Mouse (Mus musculus): ENCODE measurements around the gene Lck. TPM values are rescaled to one million over a fixed set of nuclear protein-coding genes. Genes with fewer than 3 reads are reported as not detected.

The Lck gene
- polyA plus RNA-seq, 1 experiment from 2014 or later: 3.1 TPM

DNA sequence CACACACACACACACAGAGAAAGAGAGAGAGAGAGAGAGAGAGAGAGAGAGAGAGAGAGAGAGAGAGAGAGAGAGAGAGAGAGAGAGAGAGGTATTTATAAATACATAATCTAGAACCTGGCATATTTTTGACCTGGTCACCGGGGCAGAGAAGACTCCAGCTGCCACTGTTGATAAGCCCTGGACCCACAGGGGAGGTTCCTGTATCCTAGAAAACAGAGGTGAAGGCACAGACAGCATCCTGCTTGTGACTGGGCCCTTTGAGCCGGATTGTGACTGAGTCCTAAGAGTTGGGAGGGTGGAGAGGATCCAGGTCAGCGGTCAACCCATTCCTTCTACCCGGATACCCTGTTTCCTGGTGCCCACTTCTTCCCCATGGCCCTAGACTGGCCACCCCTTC lies 15.4 kb upstream of the Lck start:
- no peak overlapping the region for H3K9ac ChIP-seq (ENCODE audit: low read depth, low read length)
- peaks cover 24% of the 10 kb centered on the region for H3K36me3 ChIP-seq (ENCODE audit: control insufficient read depth, insufficient read depth)
- peak overlapping the region; percentile 1 for H3K4me2 ChIP-seq (ENCODE audit: low read depth, low read length)
- no peak overlapping the region for H3K4me3 ChIP-seq (ENCODE audit: low read depth, low read length)
- WGBS (ENCODE audit: insufficient replicate concordance): 37% methylated on average over 4 of the region's 4 CpGs
- H3K9me3 ChIP-seq (replicated peaks; ENCODE audit: control insufficient read depth, low read length): no peaks in the 10 kb centered on the region
- H3K27ac ChIP-seq (ENCODE audit: low read length): peak overlapping the region; percentile 71
- H3K4me1 ChIP-seq (ENCODE audit: control insufficient read depth, low read depth, low read length): peaks cover 39% of the 10 kb centered on the region
- ATAC-seq (ENCODE audit: low read depth): peak; percentile 83
- H3K27me3 ChIP-seq (ENCODE audit: control insufficient read depth, insufficient read depth, low read depth, low read length): no peaks in the 10 kb centered on the region

DNA sequence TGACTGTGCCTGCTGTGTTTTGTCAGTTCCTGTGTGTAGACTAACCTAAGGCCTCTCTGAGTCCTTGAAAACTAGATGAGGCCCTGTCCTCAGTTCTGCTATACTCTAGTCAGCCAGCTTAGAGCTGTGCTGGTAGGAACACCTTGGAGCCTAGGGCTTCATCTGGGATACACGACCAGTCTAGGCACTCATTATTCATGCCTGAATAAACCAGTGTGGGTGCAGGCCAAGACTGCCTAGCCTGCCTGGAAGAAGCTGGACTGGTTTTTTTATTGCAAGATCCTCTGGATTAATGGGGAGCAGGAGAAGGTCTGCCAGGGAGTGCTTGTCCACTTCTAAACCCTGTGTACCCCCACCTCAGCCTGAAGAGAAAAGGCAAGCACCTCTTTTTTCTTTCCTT lies 13.5 kb upstream of the Lck start:
- ATAC-seq (ENCODE audit: low read depth): no peak
- H3K36me3 ChIP-seq (ENCODE audit: control insufficient read depth, insufficient read depth): peaks cover 11% of the 10 kb centered on the region
- H3K9me3 ChIP-seq (replicated peaks; ENCODE audit: control insufficient read depth, low read length): no peaks in the 10 kb centered on the region
- H3K4me3 ChIP-seq (ENCODE audit: low read depth, low read length): no peak overlapping the region
- H3K9ac ChIP-seq (ENCODE audit: low read depth, low read length): no peak overlapping the region
- H3K27ac ChIP-seq (ENCODE audit: low read length): peak overlapping the region; percentile 44
- H3K4me1 ChIP-seq (ENCODE audit: control insufficient read depth, low read depth, low read length): peaks cover 39% of the 10 kb centered on the region
- H3K4me2 ChIP-seq (ENCODE audit: low read depth, low read length): no peak overlapping the region
- no peaks in the 10 kb centered on the region for H3K27me3 ChIP-seq (ENCODE audit: control insufficient read depth, insufficient read depth, low read depth, low read length)
- 65% methylated on average over 1 of the region's 1 CpGs for WGBS (ENCODE audit: insufficient replicate concordance)

- Histone ChIP-seq H3K27ac (ENCODE audit: low read length) (peak overlapping the region; percentile 27; the same call in 1 of the 2 replicates), H3K4me1 (ENCODE audit: control insufficient read depth, low read depth, low read length) (peaks cover 39% of the 10 kb centered on the region), H3K27me3 (ENCODE audit: control insufficient read depth, insufficient read depth, low read depth, low read length) (no peaks in the 10 kb centered on the region), H3K9ac (ENCODE audit: low read depth, low read length) (peak overlapping the region; percentile 70), H3K4me2 (ENCODE audit: low read depth, low read length) (peak overlapping the region; percentile 85), H3K9me3 (replicated peaks; ENCODE audit: control insufficient read depth, low read length) (no peaks in the 10 kb centered on the region), H3K36me3 (ENCODE audit: control insufficient read depth, insufficient read depth) (no peaks in the 10 kb centered on the region), H3K4me3 (ENCODE audit: low read depth, low read length) (peak overlapping the region; percentile 70; the same call in 1 of the 2 replicates)
- WGBS (ENCODE audit: insufficient replicate concordance): 39% methylated on average over 9 of the region's 9 CpGs
- peak; percentile 44 for ATAC-seq (ENCODE audit: low read depth)
Observed at GRCm38 (mm10) chr4:129585773-129586172, 12.3 kb upstream of the Lck start.

DNA sequence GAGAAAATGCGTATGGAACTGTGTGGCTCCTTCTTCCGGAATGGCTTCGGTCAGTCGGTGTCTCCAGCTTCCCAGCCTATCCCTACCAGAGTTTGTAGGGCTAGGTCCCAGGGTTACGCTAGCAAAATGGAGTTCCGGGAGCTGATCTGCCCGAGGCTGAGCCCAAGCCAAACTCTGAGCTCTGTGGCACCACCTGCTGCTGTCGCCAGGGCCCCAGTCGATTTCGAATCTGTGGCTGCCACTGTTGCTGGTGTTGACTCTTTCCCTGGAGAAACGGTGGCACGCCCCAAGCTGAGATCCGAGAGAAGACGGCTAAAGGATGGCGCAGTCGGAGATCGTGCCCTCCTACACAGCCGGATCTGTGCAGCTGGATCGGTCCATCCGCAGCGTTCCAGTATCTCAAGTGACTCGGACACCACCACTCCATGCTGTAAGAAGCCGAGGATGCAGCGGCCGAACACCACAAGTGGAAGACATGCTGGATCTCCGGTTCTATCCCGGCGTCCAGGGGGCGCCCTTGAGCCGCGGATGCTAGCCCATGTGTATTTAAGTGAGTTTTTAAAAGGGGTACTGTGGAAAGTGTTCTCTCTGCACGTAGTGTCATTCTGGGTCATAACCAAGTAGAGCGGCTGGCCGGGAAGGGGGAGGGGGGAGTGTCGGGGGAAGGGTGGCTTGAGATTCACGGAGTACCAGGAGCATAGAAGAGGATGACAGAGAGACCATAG lies 11.6 kb upstream of the Lck start:
- Histone ChIP-seq H3K4me2 (ENCODE audit: low read depth, low read length) (peak overlapping the region; percentile 85), H3K4me1 (ENCODE audit: control insufficient read depth, low read depth, low read length) (peaks cover 38% of the 10 kb centered on the region), H3K36me3 (ENCODE audit: control insufficient read depth, insufficient read depth) (no peaks in the 10 kb centered on the region), H3K4me3 (ENCODE audit: low read depth, low read length) (peak overlapping the region; percentile 70), H3K27ac (ENCODE audit: low read length) (peak overlapping the region; percentile 85), H3K27me3 (ENCODE audit: control insufficient read depth, insufficient read depth, low read depth, low read length) (no peaks in the 10 kb centered on the region), H3K9me3 (replicated peaks; ENCODE audit: control insufficient read depth, low read length) (no peaks in the 10 kb centered on the region), H3K9ac (ENCODE audit: low read depth, low read length) (peak overlapping the region; percentile 70)
- peak; percentile 65 for ATAC-seq (ENCODE audit: low read depth)
- WGBS (ENCODE audit: insufficient replicate concordance): 2% methylated on average over 36 of the region's 36 CpGs

- H3K4me2 ChIP-seq (ENCODE audit: low read depth, low read length): peak overlapping the region; percentile 85
- peak overlapping the region; percentile 85 for H3K27ac ChIP-seq (ENCODE audit: low read length)
- no peaks in the 10 kb centered on the region for H3K27me3 ChIP-seq (ENCODE audit: control insufficient read depth, insufficient read depth, low read depth, low read length)
- no peaks in the 10 kb centered on the region for H3K9me3 ChIP-seq (replicated peaks; ENCODE audit: control insufficient read depth, low read length)
- ATAC-seq (ENCODE audit: low read depth): no peak
- H3K4me1 ChIP-seq (ENCODE audit: control insufficient read depth, low read depth, low read length): peaks cover 32% of the 10 kb centered on the region
- no peak overlapping the region for H3K9ac ChIP-seq (ENCODE audit: low read depth, low read length)
- 65% methylated on average over 1 of the region's 1 CpGs for WGBS (ENCODE audit: insufficient replicate concordance)
- H3K4me3 ChIP-seq (ENCODE audit: low read depth, low read length): peak overlapping the region; percentile 70
- H3K36me3 ChIP-seq (ENCODE audit: control insufficient read depth, insufficient read depth): no peaks in the 10 kb centered on the region
Observed at GRCm38 (mm10) chr4:129584370-129584769, 10.9 kb upstream of the Lck start.

- Histone ChIP-seq H3K36me3 (ENCODE audit: control insufficient read depth, insufficient read depth) (no peaks in the 10 kb centered on the region), H3K4me1 (ENCODE audit: control insufficient read depth, low read depth, low read length) (peaks cover 16% of the 10 kb centered on the region), H3K4me3 (ENCODE audit: low read depth, low read length) (no peak overlapping the region), H3K9me3 (replicated peaks; ENCODE audit: control insufficient read depth, low read length) (no peaks in the 10 kb centered on the region), H3K9ac (ENCODE audit: low read depth, low read length) (no peak overlapping the region), H3K27me3 (ENCODE audit: control insufficient read depth, insufficient read depth, low read depth, low read length) (no peaks in the 10 kb centered on the region), H3K27ac (ENCODE audit: low read length) (no peak overlapping the region), H3K4me2 (ENCODE audit: low read depth, low read length) (no peak overlapping the region)
- ATAC-seq (ENCODE audit: low read depth): no peak
- WGBS (ENCODE audit: insufficient replicate concordance): 65% methylated on average over 1 of the region's 1 CpGs
Observed at GRCm38 (mm10) chr4:129582251-129582650, 8.8 kb upstream of the Lck start.

DNA sequence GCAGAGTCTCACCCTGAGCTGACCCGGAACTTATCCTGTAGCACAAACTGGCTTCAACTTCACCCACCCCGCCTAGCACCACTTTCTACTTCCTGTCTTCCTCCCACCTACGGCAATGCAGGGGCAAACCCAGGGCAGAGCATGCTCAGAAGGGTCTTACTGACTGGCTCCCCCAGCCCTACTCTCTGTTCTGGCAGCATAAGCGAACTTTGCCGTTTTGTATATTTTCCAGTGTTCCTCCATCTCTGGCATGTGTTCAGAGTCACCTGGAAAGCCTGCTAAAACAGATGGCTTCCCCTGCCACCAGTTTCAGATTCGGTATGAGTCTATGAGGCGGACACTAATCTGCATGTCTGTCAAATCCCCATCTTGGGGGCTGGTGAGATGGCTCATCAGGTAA lies 6.9 kb upstream of the Lck start:
- Histone ChIP-seq H3K36me3 (ENCODE audit: control insufficient read depth, insufficient read depth) (no peaks in the 10 kb centered on the region), H3K4me3 (ENCODE audit: low read depth, low read length) (no peak overlapping the region), H3K27ac (ENCODE audit: low read length) (no peak overlapping the region), H3K27me3 (ENCODE audit: control insufficient read depth, insufficient read depth, low read depth, low read length) (peaks cover 4% of the 10 kb centered on the region; the same call in 1 of the 2 replicates), H3K9me3 (replicated peaks; ENCODE audit: control insufficient read depth, low read length) (no peaks in the 10 kb centered on the region), H3K4me2 (ENCODE audit: low read depth, low read length) (no peak overlapping the region), H3K9ac (ENCODE audit: low read depth, low read length) (no peak overlapping the region), H3K4me1 (ENCODE audit: control insufficient read depth, low read depth, low read length) (peaks cover 11% of the 10 kb centered on the region)
- no peak for ATAC-seq (ENCODE audit: low read depth)
- WGBS (ENCODE audit: insufficient replicate concordance): 49% methylated on average over 7 of the region's 7 CpGs

DNA sequence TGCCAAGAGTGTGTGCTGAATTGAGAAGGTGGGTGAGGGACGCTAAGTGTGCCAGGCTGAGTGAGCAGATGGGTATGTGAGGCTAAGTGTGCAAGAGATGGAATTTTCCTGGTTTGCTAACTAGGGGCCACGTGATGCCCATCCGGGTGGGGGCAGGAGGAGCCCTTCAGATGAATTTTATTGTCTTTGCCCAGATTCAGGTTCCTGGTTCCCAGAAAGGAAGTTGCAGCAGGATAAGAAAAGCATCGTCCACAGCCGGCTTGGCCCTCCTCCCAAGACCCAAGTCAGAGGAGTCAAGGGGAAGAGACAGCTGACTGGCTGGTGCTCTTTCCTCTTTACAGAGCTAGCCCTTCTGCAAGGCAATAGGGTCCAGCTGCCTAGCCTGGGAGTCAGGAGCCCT lies 5.0 kb upstream of the Lck start, which contains the start of gene Fam167b:
TSS of gene Fam167b (minus strand) at position 84 of the 400 bp plus-strand sequence.
- Histone ChIP-seq H3K9ac (ENCODE audit: low read depth, low read length) (no peak within 1 kb of the TSS), H3K4me1 (ENCODE audit: control insufficient read depth, low read depth, low read length) (peaks cover 3% of the 10 kb centered on the region; the same call in 1 of the 2 replicates), H3K36me3 (ENCODE audit: control insufficient read depth, insufficient read depth) (no peaks in the 10 kb centered on the region), H3K27me3 (ENCODE audit: control insufficient read depth, insufficient read depth, low read depth, low read length) (peaks cover 4% of the 10 kb centered on the region; the same call in 1 of the 2 replicates), H3K4me2 (ENCODE audit: low read depth, low read length) (no peak within 1 kb of the TSS), H3K4me3 (ENCODE audit: low read depth, low read length) (no peak within 1 kb of the TSS), H3K9me3 (replicated peaks; ENCODE audit: control insufficient read depth, low read length) (no peaks in the 10 kb centered on the region), H3K27ac (ENCODE audit: low read length) (no peak within 1 kb of the TSS)
- WGBS (ENCODE audit: insufficient replicate concordance): 45% methylated on average over 5 of the region's 5 CpGs
- ATAC-seq (ENCODE audit: low read depth): peak; percentile 27; the same call in 1 of the 2 replicates

- Histone ChIP-seq H3K4me2 (ENCODE audit: low read depth, low read length) (no peak overlapping the region), H3K36me3 (ENCODE audit: control insufficient read depth, insufficient read depth) (no peaks in the 10 kb centered on the region), H3K9ac (ENCODE audit: low read depth, low read length) (no peak overlapping the region), H3K4me3 (ENCODE audit: low read depth, low read length) (no peak overlapping the region), H3K27me3 (ENCODE audit: control insufficient read depth, insufficient read depth, low read depth, low read length) (peaks cover 4% of the 10 kb centered on the region; the same call in 1 of the 2 replicates), H3K4me1 (ENCODE audit: control insufficient read depth, low read depth, low read length) (peaks cover 3% of the 10 kb centered on the region; the same call in 1 of the 2 replicates), H3K27ac (ENCODE audit: low read length) (no peak overlapping the region), H3K9me3 (replicated peaks; ENCODE audit: control insufficient read depth, low read length) (no peaks in the 10 kb centered on the region)
- WGBS (ENCODE audit: insufficient replicate concordance): 69% methylated on average over 7 of the region's 7 CpGs
- ATAC-seq (ENCODE audit: low read depth): no peak
Observed at GRCm38 (mm10) chr4:129577688-129578087, 4.2 kb upstream of the Lck start.
